Mouse (Mus musculus): ENCODE data around the gene Stap2. TPM values are rescaled to one million over a fixed set of nuclear protein-coding genes. Genes with fewer than 3 reads are reported as not detected.

The Stap2 gene
- total RNA-seq, 2 experiments from 2014 or later = 1.4 to 2.1 TPM

- no peak for DNase-seq (ENCODE audit: low spot score in 2 of 2)
Measured at GRCm38 (mm10) chr17:55961631-55962030, 43.8 kb downstream of the Stap2 start.

GRCm38 (mm10) chr17:55960791-55961190 is 44.6 kb downstream of the Stap2 start:
- peak in 1 of 2 experiments; percentile 5 for DNase-seq (ENCODE audit: low spot score in 2 of 2)

GRCm38 (mm10) chr17:55959946-55960740 is 45.2 kb downstream of the Stap2 start:
- DNase-seq (ENCODE audit: low spot score in 2 of 2) = no peak

- DNase-seq (ENCODE audit: low spot score in 2 of 2) = peak; percentile 92 to 97
Measured at GRCm38 (mm10) chr17:55958918-55959728, 46.3 kb downstream of the Stap2 start, which contains the start of gene Yju2. Gene Yju2 (plus strand): TSS chr17:55959099.

- no peak for DNase-seq (ENCODE audit: low spot score in 2 of 2)
Measured at GRCm38 (mm10) chr17:55958584-55958886, 46.8 kb downstream of the Stap2 start.

GRCm38 (mm10) chr17:55957726-55958583 is 47.4 kb downstream of the Stap2 start:
- peak in 1 of 2 experiments; percentile 5 for DNase-seq (ENCODE audit: low spot score in 2 of 2)

GRCm38 (mm10) chr17:55957168-55957567 is 48.2 kb downstream of the Stap2 start:
- DNase-seq (ENCODE audit: low spot score in 2 of 2) = peak in 1 of 2 experiments; percentile 79

GRCm38 (mm10) chr17:55956591-55956990 is 48.8 kb downstream of the Stap2 start:
- no peak for DNase-seq (ENCODE audit: low spot score in 2 of 2)

GRCm38 (mm10) chr17:55956129-55956528 is 49.3 kb downstream of the Stap2 start:
- peak; percentile 70 to 72 for DNase-seq (ENCODE audit: low spot score in 2 of 2)

GRCm38 (mm10) chr17:55954229-55954628 is 51.2 kb downstream of the Stap2 start:
- peak in 1 of 2 experiments; percentile 0 for DNase-seq (ENCODE audit: low spot score in 2 of 2)

- peak in 1 of 2 experiments; percentile 0 for DNase-seq (ENCODE audit: low spot score in 2 of 2)
Measured at GRCm38 (mm10) chr17:55953751-55954150, 51.6 kb downstream of the Stap2 start.

GRCm38 (mm10) chr17:55952447-55953027 is 52.8 kb downstream of the Stap2 start, which contains the start of gene Ebi3:
Gene Ebi3 (plus strand): TSS chr17:55952640.
- peak in 1 of 2 experiments; percentile 1 for DNase-seq (ENCODE audit: low spot score in 2 of 2)

- no peak for DNase-seq (ENCODE audit: low spot score in 2 of 2)
Measured at GRCm38 (mm10) chr17:55952041-55952440, 53.3 kb downstream of the Stap2 start.

GRCm38 (mm10) chr17:55950601-55951000 is 54.8 kb downstream of the Stap2 start:
- DNase-seq (ENCODE audit: low spot score in 2 of 2) = no peak

GRCm38 (mm10) chr17:55949400-55949799 is 56.0 kb downstream of the Stap2 start, which contains the start of gene Zfp119b:
Gene Zfp119b (minus strand): TSS chr17:55949500.
- no peak for DNase-seq (ENCODE audit: low spot score in 2 of 2)

GRCm38 (mm10) chr17:55948647-55949046 is 56.7 kb downstream of the Stap2 start:
- no peak for DNase-seq (ENCODE audit: low spot score in 2 of 2)
